Comparison of ENCODE assay signal across 8 mouse cellular contexts in genomic region chr2:164073918-164074578, GRCm38 (mm10). TPM values are rescaled to one million over a fixed set of nuclear protein-coding genes. Genes with fewer than 3 reads are reported as not detected.
DNase-seq lines count a peak whose midpoint lies in the region; ATAC-seq lines count a peak whose summit lies in the region.

No protein-coding gene starts in this region.

- peak; percentile 99 for DNase-seq in adipocyte (ENCODE audit: low spot score)
- peak; percentile 98 for DNase-seq in embryo, embryonic 10 days (ENCODE audit: low spot score)
- peak; percentile 98 for DNase-seq in gastrocnemius, postnatal 14 days
- peak; percentile 96 to 99 for DNase-seq in left cerebral cortex, postnatal 10 days (ENCODE audit: extremely low spot score in 1 of 2, low spot score in 2 of 2)
- peak; percentile 97 for DNase-seq in right cerebral cortex, postnatal 25 days
- DNase-seq in urinary bladder, postnatal 4 days (ENCODE audit: low spot score in 2 of 2): peak; percentile 96 to 99

- ATAC-seq in inflammation-experienced regulatory T-cells, adult 6 months: peak; percentile 70
- peak; percentile 86 for ATAC-seq in megakaryocyte-erythroid progenitor cell, adult 5-6 weeks (replicated peaks; ENCODE audit: low FRiP score, low TSS enrichment, poor library complexity, severe bottlenecking)

- intact Hi-C loops in gastrocnemius, postnatal 14 days (cut with DNase I; ENCODE audit: low total_unique reads): no loop called here
- intact Hi-C loops in left cerebral cortex, postnatal 10 days (cut with DNase I): no loop called here

RNA-seq across cellular contexts. Expression of gene Tomm34, which starts 3.1 kb away (rescaled TPM):
- total RNA-seq in gastrocnemius, postnatal 14 days (2021): 10 to 100 TPM; 11.7 to 14.6 TPM
- 100 to 1,000 TPM; 103 to 135 (median 128) TPM for polyA plus RNA-seq in inflammation-experienced regulatory T-cells, adult 6 months (2017; shearing (Covaris generic))
- 10 to 100 TPM; 34.9 to 35.5 TPM for total RNA-seq in left cerebral cortex, postnatal 10 days (2021)
- total RNA-seq in megakaryocyte-erythroid progenitor cell, adult 5-6 weeks (2014; fragmentation: Nextera tagmentation): 40.8 and 48.4 TPM in 2 replicates
- total RNA-seq in megakaryocyte-erythroid progenitor cell, adult 5-6 weeks (2017): 33.5 and 38.5 TPM in 2 replicates

RNA-seq across cellular contexts. Expression of gene Stk4, which starts 3.9 kb away (rescaled TPM):
- 10 to 100 TPM; 10.0 to 10.3 TPM for total RNA-seq in gastrocnemius, postnatal 14 days (2021)
- 100 to 1,000 TPM; 167 to 200 (median 173) TPM for polyA plus RNA-seq in inflammation-experienced regulatory T-cells, adult 6 months (2017; shearing (Covaris generic))
- 10 to 100 TPM; 32.9 to 34.8 TPM for total RNA-seq in left cerebral cortex, postnatal 10 days (2021)
- 72.5 and 74.3 TPM in 2 replicates for total RNA-seq in megakaryocyte-erythroid progenitor cell, adult 5-6 weeks (2014; fragmentation: Nextera tagmentation)
- total RNA-seq in megakaryocyte-erythroid progenitor cell, adult 5-6 weeks (2017): 76.5 and 137 TPM in 2 replicates

RNA-seq across cellular contexts. Expression of gene Pabpc1l, which starts 48.8 kb away (rescaled TPM):
- total RNA-seq in gastrocnemius, postnatal 14 days (2021): under 1 TPM; 0.84 TPM
- 1 to 10 TPM in 2 of 3 experiments, under 1 TPM in 1; 0.62 to 9.3 (median 2.1) TPM for polyA plus RNA-seq in inflammation-experienced regulatory T-cells, adult 6 months (2017; shearing (Covaris generic))
- 1 to 10 TPM; 1.5 to 2.3 TPM for total RNA-seq in left cerebral cortex, postnatal 10 days (2021)
- total RNA-seq in megakaryocyte-erythroid progenitor cell, adult 5-6 weeks (2014; fragmentation: Nextera tagmentation): 1.5 TPM in 1 of 2 replicates, not detected in the other
- total RNA-seq in megakaryocyte-erythroid progenitor cell, adult 5-6 weeks (2017): not detected in 2 replicates

Comparison
In these comparisons a context has a peak if more than half of its experiments do, and no peak if none do; other contexts are left out.
1. Peak in every context shown above with its lines: DNase-seq and ATAC-seq.